Mouse (Mus musculus) brain, embryonic 14.5 days (tissue): Measurements from ENCODE around the gene Gm43738.

ENCODE experiments used
- CTCF ChIP-seq: fragments of 200-500 bp; IDR thresholded peaks from 2 replicates; pipeline ENCODE4 v1.5.1; 2012; ENCODE audit warnings: inconsistent platforms, mild to moderate bottlenecking, moderate library complexity, borderline replicate concordance; ENCODE audit not compliant: insufficient read depth, insufficient read length; ENCODE audit errors: extremely low read depth
- POLR2A ChIP-seq: fragments of 200-500 bp; IDR thresholded peaks from 2 replicates; pipeline ENCODE4 v1.6.1; 2012; ENCODE audit warnings: mild to moderate bottlenecking, inconsistent platforms, borderline replicate concordance; ENCODE audit not compliant: poor library complexity, insufficient read depth, insufficient read length, severe bottlenecking; ENCODE audit errors: extremely low read depth

GRCm38 (mm10) chr3:89113058-89113457 lies 12.2 kb upstream of the Gm43738 start:
- TF ChIP-seq CTCF (no peak), POLR2A (no peak)
